Mouse (Mus musculus) gastrocnemius, postnatal 14 days (tissue): ENCODE data around the gene Tfcp2l1. TPM values are rescaled to one million over a fixed set of nuclear protein-coding genes. Genes with fewer than 3 reads are reported as not detected.

ENCODE experiments used
- DNase-seq: peaks from one replicate; pipeline ENCODE4 v3.0.0; 2021; ENCODE audit warnings: mixed read lengths
- intact Hi-C: fragments of 180-260 bp; cut with DNase I; formaldehyde crosslinking; loops from one replicate; pipeline ENCODE4 v1.15.1; 2025; ENCODE audit warnings: low total_unique reads
- total RNA-seq, 2 experiments: library from RNA; stranded (reverse); gene quantifications; 2 replicates each; pipeline ENCODE4 v1.2.3; 2021

Tfcp2l1 gene
- total RNA-seq, 2 experiments from 2014 or later, result 0.41 to 1.8 TPM

DNA sequence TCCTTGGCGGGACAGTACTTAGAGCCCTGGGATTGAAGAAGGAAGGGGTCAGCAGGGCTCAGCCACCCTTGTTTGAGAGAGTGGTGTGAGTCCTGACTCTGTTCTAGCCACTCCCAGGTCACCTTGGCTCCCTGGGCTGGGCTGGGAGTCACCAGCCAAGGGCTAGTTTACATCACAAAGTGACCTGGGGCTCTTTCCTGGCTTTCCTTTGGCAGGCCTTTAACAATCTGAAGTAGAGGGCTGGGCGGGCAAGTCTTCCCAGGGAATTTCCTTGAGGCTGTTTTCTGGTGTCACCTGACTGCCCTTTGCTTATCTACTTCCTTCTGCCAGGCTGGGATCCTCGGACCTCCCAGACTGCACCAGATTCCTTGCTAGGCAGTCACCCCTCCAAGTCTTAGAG, 20.3 kb downstream of the Tfcp2l1 start:
- intact Hi-C loops, result no loop called here
- no peak for DNase-seq

GRCm38 (mm10) chr1:118649933-118650770, 22.4 kb downstream of the Tfcp2l1 start:
- intact Hi-C loops, result no loop called here
- DNase-seq, result no peak

DNA sequence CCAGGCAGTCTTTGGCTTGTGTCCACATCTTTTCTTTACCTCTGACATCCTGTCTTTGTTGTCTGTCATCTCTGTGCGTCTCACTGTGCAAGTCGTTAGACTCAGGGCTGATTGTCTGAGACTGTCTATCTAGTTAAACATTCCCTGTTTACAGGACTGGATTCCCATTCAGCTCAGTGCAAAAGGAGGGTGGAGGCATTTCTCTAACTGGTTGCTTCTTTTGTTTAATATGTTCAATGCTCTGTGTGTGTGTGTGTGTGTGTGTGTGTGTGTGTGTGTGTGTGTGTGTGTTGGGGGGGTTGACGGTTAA, 23.0 kb downstream of the Tfcp2l1 start:
- intact Hi-C loops, result no loop called here
- no peak for DNase-seq

DNA sequence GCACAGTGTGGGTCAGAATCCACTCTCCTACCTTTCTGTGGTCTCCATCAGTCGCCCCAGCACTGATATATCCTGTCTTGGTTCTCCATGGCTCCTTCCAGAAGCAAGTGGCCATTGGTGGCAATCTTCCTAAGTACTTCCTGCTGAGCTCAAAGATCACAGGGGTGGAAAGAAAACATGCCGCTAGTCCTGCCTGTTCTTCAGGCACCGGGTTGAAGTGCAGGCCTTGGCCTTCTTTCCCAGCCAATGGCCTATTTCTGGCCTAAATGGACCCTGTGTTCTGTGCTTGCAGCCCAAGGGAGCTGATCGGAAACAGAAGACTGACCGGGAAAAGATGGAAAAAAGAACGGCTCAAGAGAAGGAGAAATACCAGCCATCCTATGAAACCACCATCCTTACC, 31.0 kb downstream of the Tfcp2l1 start:
- intact Hi-C loops, result no loop called here

DNA sequence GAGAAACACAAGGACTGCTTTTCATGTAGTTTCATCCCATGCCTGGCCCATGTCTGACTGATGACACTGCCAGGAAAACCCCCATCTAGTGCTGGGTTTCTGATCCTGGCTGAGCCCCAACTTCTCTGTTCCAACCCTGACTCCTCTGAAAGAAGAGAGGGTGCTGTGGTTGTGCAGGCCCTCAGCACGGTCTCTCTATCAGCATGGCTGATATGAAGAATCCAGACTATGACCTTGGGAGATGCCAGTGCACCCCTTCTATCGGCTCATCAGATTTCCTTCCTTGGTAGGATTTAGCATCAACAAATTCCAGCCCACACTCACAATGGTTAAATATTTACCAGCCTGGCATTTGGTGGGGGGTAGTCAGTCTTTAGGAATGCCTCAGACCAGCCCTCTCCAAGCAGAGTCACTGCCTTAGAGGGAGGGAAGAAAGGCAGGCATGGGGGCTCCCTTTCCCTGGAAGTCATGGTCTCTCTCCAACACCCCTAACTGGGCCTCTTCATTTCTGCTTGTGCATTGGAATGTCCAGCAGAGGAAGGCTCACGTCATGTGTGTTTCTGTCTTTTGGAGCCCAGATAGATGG, 33.2 kb downstream of the Tfcp2l1 start:
- DNase-seq, result no peak
- intact Hi-C loops, result no loop called here

More for the DNA sequence above, 31.0 kb downstream of the Tfcp2l1 start:
- no peak for DNase-seq

- intact Hi-C loops, result no loop called here
- no peak for DNase-seq
Measured at GRCm38 (mm10) chr1:118663062-118663461, 35.3 kb downstream of the Tfcp2l1 start.

GRCm38 (mm10) chr1:118667536-118667935, 39.8 kb downstream of the Tfcp2l1 start:
- intact Hi-C loops, result no loop called here
- no peak for DNase-seq

DNA sequence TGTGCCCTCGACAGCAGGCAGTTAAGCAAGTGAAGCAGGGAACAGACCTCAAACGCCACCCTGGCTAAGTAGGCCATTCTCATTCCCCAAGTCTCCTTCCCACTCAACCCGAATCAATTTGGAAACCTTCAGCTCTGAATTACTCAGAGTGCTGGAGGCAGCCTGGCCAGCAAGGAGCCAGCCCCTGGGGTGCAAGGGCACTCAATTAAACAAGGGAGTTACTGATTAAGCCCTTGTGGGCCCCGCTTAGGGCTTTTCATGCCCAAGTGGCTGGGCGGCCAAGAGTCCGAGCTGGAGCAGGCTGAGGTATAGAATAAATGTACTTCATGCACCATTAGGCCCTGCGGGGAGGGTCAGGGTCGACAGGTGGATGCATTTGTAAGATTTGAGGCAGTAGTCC, 44.5 kb downstream of the Tfcp2l1 start:
- no peak for DNase-seq
- intact Hi-C loops, result no loop called here

- DNase-seq, result no peak
- intact Hi-C loops, result no loop called here
Measured at GRCm38 (mm10) chr1:118674176-118674575, 46.4 kb downstream of the Tfcp2l1 start.

GRCm38 (mm10) chr1:118681980-118682379, 54.2 kb downstream of the Tfcp2l1 start:
- intact Hi-C loops, result no loop called here
- DNase-seq, result no peak

GRCm38 (mm10) chr1:118683686-118684085, 55.9 kb downstream of the Tfcp2l1 start:
- no peak for DNase-seq
- intact Hi-C loops, result no loop called here

GRCm38 (mm10) chr1:118687726-118688125, 60.0 kb downstream of the Tfcp2l1 start:
- DNase-seq, result no peak
- intact Hi-C loops, result no loop called here

- DNase-seq, result no peak
Measured at GRCm38 (mm10) chr1:118689830-118690229, 62.1 kb downstream of the Tfcp2l1 start.

GRCm38 (mm10) chr1:118694436-118694835, 66.7 kb downstream of the Tfcp2l1 start:
- intact Hi-C loops, result no loop called here
- DNase-seq, result no peak

More at GRCm38 (mm10) chr1:118689830-118690229, 62.1 kb downstream of the Tfcp2l1 start:
- intact Hi-C loops, result no loop called here

- no peak for DNase-seq
- intact Hi-C loops, result no loop called here
Measured at GRCm38 (mm10) chr1:118697906-118698305, 70.2 kb downstream of the Tfcp2l1 start.

DNA sequence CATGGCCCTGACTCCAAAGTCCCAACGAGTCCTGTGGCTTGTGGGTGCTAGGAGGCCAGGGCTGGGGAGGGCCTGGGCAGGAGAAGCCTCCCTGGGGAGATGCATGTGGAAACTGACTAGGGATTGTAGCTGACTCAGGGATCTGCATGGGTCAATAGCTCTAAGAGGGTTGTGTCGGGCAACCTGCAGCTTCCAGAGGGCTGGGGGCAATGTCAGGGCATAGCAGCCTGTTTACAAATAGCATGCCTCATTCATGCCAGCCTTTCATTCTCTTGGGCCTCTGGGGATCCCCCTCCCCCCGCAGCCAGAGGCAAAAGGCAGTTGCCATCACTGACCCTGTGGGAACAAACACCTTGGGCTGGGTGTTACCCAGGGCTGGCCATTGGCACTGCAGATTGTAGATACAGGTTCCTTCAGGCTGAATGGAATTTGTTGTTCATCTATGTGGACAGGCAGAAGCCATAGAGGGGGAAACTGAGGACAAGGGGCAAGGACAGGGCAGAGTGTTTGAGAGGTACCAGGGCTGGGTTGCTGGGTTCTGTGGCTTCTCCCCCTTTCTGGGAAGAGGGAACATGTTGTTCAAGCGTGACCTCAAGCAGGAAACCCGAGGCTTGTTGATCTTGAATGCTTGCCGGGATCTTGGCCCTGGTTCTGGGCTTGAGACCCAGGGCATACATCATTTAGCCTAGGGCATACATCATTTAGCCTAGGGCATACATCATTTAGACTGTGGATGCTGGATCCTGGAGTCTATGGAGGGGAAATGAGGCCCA, 71.6 kb downstream of the Tfcp2l1 start:
- no peak for DNase-seq
- intact Hi-C loops, result no loop called here

DNA sequence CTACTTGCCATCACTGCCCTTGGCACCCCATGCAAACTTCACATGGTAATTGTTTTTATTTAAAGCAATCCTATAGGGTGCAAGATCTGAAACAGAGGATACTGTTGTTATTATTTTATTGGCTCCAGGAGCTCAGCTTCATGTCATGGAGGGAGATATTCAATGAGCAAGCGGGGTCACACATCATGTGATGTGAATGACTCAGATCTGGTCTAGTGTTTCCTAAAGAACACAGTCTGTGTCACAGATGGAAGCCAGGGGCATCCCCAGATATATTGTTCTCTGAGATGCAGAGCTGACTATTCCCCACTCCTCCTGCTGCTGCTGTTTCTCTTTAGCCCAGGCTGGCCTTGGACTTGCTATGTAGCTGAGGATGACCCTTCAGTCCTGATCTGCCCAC, 72.2 kb downstream of the Tfcp2l1 start:
- intact Hi-C loops, result no loop called here
- DNase-seq, result no peak

DNA sequence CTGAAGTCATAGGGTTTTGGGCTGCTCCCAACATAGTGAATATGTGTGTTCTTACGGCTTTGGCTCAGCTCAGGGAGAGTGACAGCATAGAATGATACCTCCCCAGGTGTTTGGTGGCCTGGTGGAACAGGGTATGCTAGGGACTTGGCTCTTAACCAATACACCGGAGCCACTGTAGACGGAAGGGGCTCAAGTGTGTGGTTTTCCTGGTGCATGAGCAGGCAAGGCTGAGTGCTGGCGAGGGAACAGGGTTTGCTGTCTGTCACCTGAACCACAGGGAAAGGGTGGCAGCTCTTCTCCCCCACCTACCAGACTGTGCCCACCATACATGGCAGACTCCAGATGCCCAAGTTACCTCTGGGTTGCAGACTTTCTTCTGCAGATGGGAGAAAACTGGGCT, 83.9 kb downstream of the Tfcp2l1 start:
- intact Hi-C loops, result no loop called here
- DNase-seq, result no peak

DNA sequence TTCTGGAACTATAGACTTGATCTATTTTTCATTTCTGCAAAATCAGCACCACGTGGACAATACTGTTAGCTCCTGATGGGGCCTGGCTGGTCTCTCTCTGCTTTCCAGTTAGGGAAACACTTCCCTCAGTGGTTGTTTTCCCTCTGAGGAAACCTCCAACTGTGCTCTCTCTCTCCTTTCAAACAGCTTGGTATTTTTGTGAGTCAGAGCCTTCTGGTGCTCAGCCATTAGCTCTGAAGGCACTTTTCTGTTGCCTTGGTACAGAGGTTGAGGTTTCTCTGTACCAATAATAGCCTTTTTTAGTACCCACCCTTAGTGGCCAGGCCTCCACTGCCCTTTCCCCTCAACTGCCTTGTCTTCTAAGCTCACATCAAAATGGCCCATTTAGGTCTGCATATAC, 88.5 kb downstream of the Tfcp2l1 start:
- intact Hi-C loops, result no loop called here
- no peak for DNase-seq

DNA sequence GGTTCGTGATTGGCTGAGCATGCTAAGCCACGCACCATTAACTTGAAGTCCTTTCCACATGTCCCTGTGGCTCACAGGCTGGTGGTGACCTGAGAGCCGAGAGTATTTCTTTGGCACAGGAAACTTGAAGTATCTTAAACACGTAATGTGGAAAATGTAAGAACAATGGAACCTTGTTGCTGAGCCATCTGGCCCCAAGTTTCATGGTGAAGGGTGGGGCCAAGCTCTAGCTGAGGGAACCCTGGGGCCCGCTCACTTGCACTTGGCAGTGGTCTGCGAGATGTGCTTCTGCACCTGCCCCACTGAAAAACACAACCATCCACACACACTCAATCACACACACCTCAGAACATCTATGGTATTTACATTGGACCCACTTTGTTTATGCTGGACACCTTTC, 90.3 kb downstream of the Tfcp2l1 start:
- intact Hi-C loops, result no loop called here
- no peak for DNase-seq

DNA sequence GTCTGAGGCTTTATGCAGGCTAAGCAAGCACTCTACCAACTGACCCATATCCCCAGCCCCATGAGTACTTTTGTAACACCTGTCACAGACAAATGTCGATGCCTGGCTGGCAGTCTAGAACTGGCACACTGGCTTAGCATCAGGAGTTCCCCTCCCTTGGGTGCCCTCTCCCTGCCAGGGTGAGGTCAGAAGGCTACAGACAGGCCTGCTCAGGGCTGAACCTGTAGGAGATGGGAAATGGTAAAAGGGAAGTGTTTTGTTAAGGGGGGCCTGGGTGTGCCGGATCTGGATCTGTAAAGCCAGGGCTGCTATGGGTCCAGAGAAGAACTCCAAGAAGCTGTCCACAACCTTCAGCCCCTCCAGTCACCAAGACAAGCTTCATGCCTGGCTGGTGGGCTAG, 92.0 kb downstream of the Tfcp2l1 start:
- intact Hi-C loops, result no loop called here
- DNase-seq, result no peak
